Mouse (Mus musculus) myocyte (in vitro differentiated cells): ENCODE data around the gene P2rx5. TPM values are rescaled to one million over a fixed set of nuclear protein-coding genes. Genes with fewer than 3 reads are reported as not detected.

ENCODE experiments used
- H3K27me3 ChIP-seq: one replicate; pipeline ENCODE4 v1.6.1; 2011; ENCODE audit not compliant: control insufficient read depth, insufficient read depth, insufficient read length
- H3K36me3 ChIP-seq: one replicate; pipeline ENCODE4 v1.6.1; 2011; ENCODE audit not compliant: control insufficient read depth, insufficient read depth
- H3K4me2 ChIP-seq: one replicate; pipeline ENCODE4 v1.6.1; 2011; ENCODE audit warnings: low read depth, control low read depth
- H3K4me3 ChIP-seq: one replicate; pipeline ENCODE4 v1.5.1; 2011; ENCODE audit warnings: mild to moderate bottlenecking, control low read depth, moderate library complexity
- H3K79me2 ChIP-seq: one replicate; pipeline ENCODE4 v1.6.1; 2011; ENCODE audit not compliant: control insufficient read depth, insufficient read depth
- H3ac ChIP-seq: one replicate; pipeline ENCODE4 v1.6.1; 2011; ENCODE audit not compliant: control insufficient read depth, insufficient read length
- CEBPB ChIP-seq: IDR thresholded peaks from 2 replicates; pipeline ENCODE4 v1.6.1; 2011; ENCODE audit warnings: mild to moderate bottlenecking, moderate library complexity; ENCODE audit not compliant: poor library complexity, insufficient read depth, severe bottlenecking
- E2F4 ChIP-seq: IDR thresholded peaks from one replicate; pipeline ENCODE4 v1.6.1; 2011; ENCODE audit warnings: mild to moderate bottlenecking, control low read depth, moderate library complexity; ENCODE audit not compliant: insufficient read depth
- MAX ChIP-seq: IDR thresholded peaks from one replicate; pipeline ENCODE4 v1.6.1; 2011; ENCODE audit warnings: low read depth, mild to moderate bottlenecking, control low read depth
- MYOD1 ChIP-seq, 3 experiments: IDR thresholded peaks; one replicate each; pipeline ENCODE4 v1.6.1; 2011; ENCODE audit warnings: control low read depth in 2 of 3, low read depth in 2 of 3, mild to moderate bottlenecking in 2 of 3, moderate library complexity in 1 of 3; ENCODE audit not compliant: insufficient read length in 2 of 3, control insufficient read depth in 1 of 3
- MYOG ChIP-seq, 3 experiments: IDR thresholded peaks; one replicate each; pipeline ENCODE4 v1.6.1; 2011; ENCODE audit warnings: control low read depth in 2 of 3, low read depth in 2 of 3, mild to moderate bottlenecking in 2 of 3; ENCODE audit not compliant: insufficient read length in 2 of 3, control insufficient read depth in 1 of 3, insufficient read depth in 1 of 3
- POLR2A ChIP-seq: IDR thresholded peaks from one replicate; pipeline ENCODE4 v1.6.1; 2011; ENCODE audit warnings: low read depth, mild to moderate bottlenecking, control low read depth, moderate library complexity; ENCODE audit not compliant: insufficient read length
- POLR2AphosphoS2 ChIP-seq: IDR thresholded peaks from one replicate; pipeline ENCODE4 v1.6.1; 2011; ENCODE audit warnings: low read depth, control low read depth; ENCODE audit not compliant: insufficient read length
- REST ChIP-seq: IDR thresholded peaks from one replicate; pipeline ENCODE4 v1.6.1; 2011; ENCODE audit warnings: mild to moderate bottlenecking, control low read depth, moderate library complexity; ENCODE audit not compliant: insufficient read depth, insufficient read length
- SRF ChIP-seq: IDR thresholded peaks from one replicate; pipeline ENCODE4 v1.6.1; 2011; ENCODE audit warnings: low read depth; ENCODE audit not compliant: control insufficient read depth, insufficient read length
- TCF12 ChIP-seq: IDR thresholded peaks from one replicate; pipeline ENCODE4 v1.6.1; 2011; ENCODE audit warnings: mild to moderate bottlenecking, control low read depth; ENCODE audit not compliant: poor library complexity, insufficient read depth, severe bottlenecking
- TCF3 ChIP-seq: IDR thresholded peaks from one replicate; pipeline ENCODE4 v1.6.1; 2011; ENCODE audit warnings: low read depth, control low read depth; ENCODE audit not compliant: insufficient read length
- USF1 ChIP-seq: IDR thresholded peaks from one replicate; pipeline ENCODE4 v1.6.1; 2011; ENCODE audit warnings: low read depth, mild to moderate bottlenecking, control low read depth, moderate library complexity
- polyA plus RNA-seq: library from polyadenylated mRNA; unstranded; fragments of >200 nt; fragmentation: generic; extraction: Trizol; gene quantifications from one replicate; pipeline ENCODE4 v1.2.1, GENCODE M21; 2012; ENCODE audit warnings: missing spikeins

Gene P2rx5
- polyA plus RNA-seq, 1 experiment = 3.5 TPM

DNA sequence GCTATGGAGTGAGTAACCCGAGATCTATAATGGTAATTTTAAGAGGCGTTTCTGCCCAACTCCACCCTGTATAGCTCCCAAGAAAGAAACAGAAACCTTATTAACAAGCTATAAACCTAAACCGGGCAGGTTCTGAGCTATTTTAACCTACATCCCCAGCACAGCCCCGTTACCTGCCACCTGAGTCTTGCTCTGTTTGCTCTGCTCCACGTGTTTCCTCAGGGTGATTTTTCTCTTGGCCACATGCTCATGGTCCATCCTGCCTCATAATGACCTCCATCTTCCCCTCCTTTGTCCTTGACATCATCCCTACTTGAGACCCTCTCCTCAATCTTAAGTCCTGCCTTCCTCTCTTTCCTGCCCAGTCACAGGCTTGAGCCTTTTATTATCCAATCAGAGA is 26.0 kb upstream of the P2rx5 start:
- TF ChIP-seq TCF3 (no peak), MYOD1 (IDR thresholded peaks at IDR 0.05; ENCODE audit: control insufficient read depth in 1 of 3, insufficient read length in 2 of 3, low read depth in 2 of 3) (no peak), MYOG (IDR thresholded peaks at IDR 0.05; ENCODE audit: control insufficient read depth in 1 of 3, insufficient read depth in 1 of 3, insufficient read length in 2 of 3, low read depth in 2 of 3) (no peak), REST (no peak), POLR2A (no peak), POLR2AphosphoS2 (no peak), MAX (no peak), E2F4 (no peak), TCF12 (no peak)
- H3K27me3 ChIP-seq = no peaks in the 10 kb centered on the region
- peaks cover 46% of the 10 kb centered on the region for H3K79me2 ChIP-seq
- H3K4me3 ChIP-seq = no peak overlapping the region
- H3K4me2 ChIP-seq = peak overlapping the region; percentile 25
- no peaks in the 10 kb centered on the region for H3K36me3 ChIP-seq
- H3ac ChIP-seq = no peak overlapping the region

DNA sequence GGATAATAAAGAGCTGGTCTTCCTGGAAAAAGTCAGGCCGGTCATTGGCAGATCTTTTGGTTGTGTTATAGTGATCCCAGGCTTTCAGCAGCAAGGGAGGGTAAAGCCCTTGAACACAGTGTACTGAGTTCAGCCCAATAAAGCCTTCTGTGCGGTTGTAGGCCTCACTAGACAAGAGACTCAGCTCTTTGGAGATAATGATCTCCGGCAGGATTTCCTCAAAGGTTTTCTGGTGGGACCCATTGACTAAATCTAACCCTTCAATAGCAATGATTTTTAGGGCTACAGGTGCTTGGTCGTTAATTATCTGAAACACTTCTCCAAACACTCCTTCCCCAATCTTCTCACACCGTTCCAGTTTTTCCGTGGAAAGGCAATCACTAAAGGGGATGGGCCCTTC is 23.6 kb upstream of the P2rx5 start:
- no peak for TF ChIP-seq MYOD1 (IDR thresholded peaks at IDR 0.05; ENCODE audit: control insufficient read depth in 1 of 3, insufficient read length in 2 of 3, low read depth in 2 of 3)
- TF ChIP-seq MYOG (IDR thresholded peaks at IDR 0.05; ENCODE audit: control insufficient read depth in 1 of 3, insufficient read depth in 1 of 3, insufficient read length in 2 of 3, low read depth in 2 of 3) = no peak
- TF ChIP-seq E2F4 = no peak
- no peak overlapping the region for H3ac ChIP-seq
- H3K4me2 ChIP-seq = peak overlapping the region; percentile 68
- H3K4me3 ChIP-seq = peak overlapping the region; percentile 60
- H3K36me3 ChIP-seq = no peaks in the 10 kb centered on the region
- H3K27me3 ChIP-seq = no peaks in the 10 kb centered on the region
- peaks cover 46% of the 10 kb centered on the region for H3K79me2 ChIP-seq

DNA sequence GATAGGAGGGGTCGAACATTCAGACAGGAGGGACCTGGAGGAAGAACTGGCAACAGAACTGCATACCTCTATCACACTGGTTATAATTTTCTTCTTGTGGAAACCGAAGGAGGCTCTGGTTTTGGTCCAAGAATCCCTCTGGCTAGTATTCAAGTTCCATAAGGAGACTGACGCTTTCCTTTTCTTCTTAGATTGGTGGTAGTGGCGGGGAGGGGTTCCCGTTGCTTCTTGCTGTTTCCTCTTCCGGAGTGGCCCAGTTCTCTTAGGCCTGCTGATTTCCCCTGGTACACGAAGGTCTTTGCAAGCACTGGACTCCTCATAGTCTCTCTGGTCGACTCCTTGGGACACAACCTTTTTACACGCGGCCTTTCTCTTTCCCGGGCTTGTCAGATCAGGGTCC is 23.1 kb upstream of the P2rx5 start:
- Histone ChIP-seq H3K79me2 (peaks cover 45% of the 10 kb centered on the region), H3K4me2 (peak overlapping the region; percentile 68), H3K27me3 (no peaks in the 10 kb centered on the region), H3K36me3 (no peaks in the 10 kb centered on the region), H3K4me3 (peak overlapping the region; percentile 60), H3ac (peak overlapping the region; percentile 21)
- no peak for TF ChIP-seq MYOD1 (IDR thresholded peaks at IDR 0.05; ENCODE audit: control insufficient read depth in 1 of 3, insufficient read length in 2 of 3, low read depth in 2 of 3)
- TF ChIP-seq SRF = no peak
- no peak for TF ChIP-seq MAX
- TF ChIP-seq MYOG (IDR thresholded peaks at IDR 0.05; ENCODE audit: control insufficient read depth in 1 of 3, insufficient read depth in 1 of 3, insufficient read length in 2 of 3, low read depth in 2 of 3) = no peak
- no peak for TF ChIP-seq USF1
- TF ChIP-seq REST = no peak
- no peak for TF ChIP-seq TCF12
- no peak for TF ChIP-seq TCF3
- no peak for TF ChIP-seq POLR2AphosphoS2

DNA sequence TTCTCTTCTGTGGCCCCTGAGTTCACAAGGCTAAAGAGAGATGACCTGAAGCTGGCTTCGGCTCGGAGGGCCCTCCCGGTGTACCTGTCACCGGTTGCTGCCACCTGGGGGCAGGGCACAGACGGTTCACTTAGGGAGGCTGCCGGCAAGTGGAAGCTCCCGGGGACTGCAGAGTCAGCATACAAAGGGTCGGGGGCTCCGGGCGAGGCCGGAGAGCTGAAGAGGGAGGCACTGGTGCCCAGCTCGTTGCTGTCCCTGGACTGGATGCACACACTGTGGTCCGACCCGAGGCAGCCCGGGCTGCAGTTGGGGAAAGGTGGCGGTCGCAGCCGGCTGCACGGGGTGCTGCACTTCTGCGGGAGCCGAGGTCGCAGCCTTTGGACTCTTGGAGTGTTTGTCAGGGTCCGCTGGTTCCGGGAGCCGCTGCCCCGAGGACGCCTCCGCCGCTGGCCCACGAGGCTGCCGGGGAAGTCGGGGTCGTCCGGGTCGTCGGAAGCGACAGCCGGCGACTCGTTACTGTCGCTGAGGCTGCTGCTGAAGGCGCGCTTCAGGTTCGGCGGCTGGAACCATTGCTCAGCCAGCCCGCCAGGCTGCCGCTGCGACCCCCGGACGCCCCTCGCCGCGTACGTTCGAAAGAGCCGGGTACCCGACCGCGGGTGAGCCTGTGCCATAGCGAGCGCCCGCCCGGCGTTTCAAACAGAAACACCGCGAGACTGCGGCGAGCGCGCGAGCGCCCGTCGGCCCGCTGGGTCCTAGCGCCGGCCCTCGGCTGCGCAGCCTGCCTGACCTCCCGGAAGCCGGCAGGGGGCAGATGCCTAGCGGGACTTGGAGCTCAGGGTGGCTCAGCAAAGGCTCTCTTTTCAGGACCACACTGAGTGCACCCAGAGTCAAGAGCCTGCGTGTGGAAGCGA is 22.4 kb upstream of the P2rx5 start, which contains the start of gene Haspin:
Haspin (minus strand) TSS at position 704 of the 911 bp plus-strand sequence.
- H3K27me3 ChIP-seq = no peaks in the 10 kb centered on the region
- H3K4me2 ChIP-seq = peak within 1 kb of the TSS; percentile 68
- peak within 1 kb of the TSS; percentile 60 for H3K4me3 ChIP-seq
- peak in 2 of 3 experiments; percentile 22 to 74 for TF ChIP-seq MYOG (IDR thresholded peaks at IDR 0.05; ENCODE audit: control insufficient read depth in 1 of 3, insufficient read depth in 1 of 3, insufficient read length in 2 of 3, low read depth in 2 of 3)
- peak; percentile 73 for TF ChIP-seq POLR2A
- TF ChIP-seq MYOD1 (IDR thresholded peaks at IDR 0.05; ENCODE audit: control insufficient read depth in 1 of 3, insufficient read length in 2 of 3, low read depth in 2 of 3) = no peak
- peak; percentile 98 for TF ChIP-seq E2F4
- TF ChIP-seq SRF = peak; percentile 47
- peak; percentile 62 for TF ChIP-seq POLR2AphosphoS2
- H3K79me2 ChIP-seq = peaks cover 40% of the 10 kb centered on the region
- peak within 1 kb of the TSS; percentile 21 for H3ac ChIP-seq
- no peaks in the 10 kb centered on the region for H3K36me3 ChIP-seq

DNA sequence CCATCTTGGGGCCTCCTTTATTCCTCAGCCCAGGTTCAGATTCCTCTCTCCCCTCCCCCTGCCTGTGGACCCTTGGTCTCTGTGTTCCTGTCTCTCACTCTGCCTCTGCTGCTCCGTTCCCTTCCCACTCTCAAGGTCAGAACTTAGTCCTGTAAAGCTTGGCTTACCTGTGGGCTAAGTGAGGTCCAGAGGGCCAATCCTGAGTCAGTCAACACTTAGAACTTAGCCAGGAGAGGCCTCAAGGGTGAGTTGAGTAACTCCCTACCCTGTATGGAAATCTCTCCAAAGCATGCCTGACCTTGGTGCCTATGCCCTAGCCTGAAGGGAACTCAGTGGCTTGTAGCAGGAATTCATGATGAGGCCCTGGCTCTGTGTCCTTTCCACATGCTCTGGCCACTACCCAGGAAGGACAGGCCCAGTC is 15.9 kb upstream of the P2rx5 start:
- no peaks in the 10 kb centered on the region for H3K79me2 ChIP-seq
- TF ChIP-seq USF1 = no peak
- TF ChIP-seq CEBPB = no peak
- no peak for TF ChIP-seq TCF12
- no peak for TF ChIP-seq MYOG (IDR thresholded peaks at IDR 0.05; ENCODE audit: control insufficient read depth in 1 of 3, insufficient read depth in 1 of 3, insufficient read length in 2 of 3, low read depth in 2 of 3)
- TF ChIP-seq REST = no peak
- no peak for TF ChIP-seq POLR2AphosphoS2
- no peak for TF ChIP-seq MYOD1 (IDR thresholded peaks at IDR 0.05; ENCODE audit: control insufficient read depth in 1 of 3, insufficient read length in 2 of 3, low read depth in 2 of 3)
- no peak for TF ChIP-seq E2F4
- TF ChIP-seq POLR2A = no peak
- no peak for TF ChIP-seq MAX
- no peak for TF ChIP-seq SRF
- no peak overlapping the region for H3K4me2 ChIP-seq
- H3K36me3 ChIP-seq = no peaks in the 10 kb centered on the region
- H3K27me3 ChIP-seq = no peaks in the 10 kb centered on the region
- H3ac ChIP-seq = no peak overlapping the region
- no peak overlapping the region for H3K4me3 ChIP-seq
